Mouse (Mus musculus) macrophage (primary cell): ENCODE data around the gene Tle2. TPM values are rescaled to one million over a fixed set of nuclear protein-coding genes. Genes with fewer than 3 reads are reported as not detected.

Source experiments
- H3K27ac ChIP-seq: fragments of 350-480 bp; formaldehyde crosslinking; 2 replicates; pipeline ENCODE4 v1.9.0; 2021
- H3K36me3 ChIP-seq: fragments of 350-480 bp; formaldehyde crosslinking; 2 replicates; pipeline ENCODE4 v1.9.0; 2021; ENCODE audit errors: inconsistent target
- H3K4me3 ChIP-seq: fragments of 350-480 bp; formaldehyde crosslinking; 2 replicates; pipeline ENCODE4 v1.9.0; 2021; ENCODE audit errors: inconsistent target
- H3K79me2 ChIP-seq: fragments of 350-480 bp; formaldehyde crosslinking; 2 replicates; pipeline ENCODE4 v1.9.0; 2021; ENCODE audit errors: inconsistent target
- WGBS: methylation state at CpG from one replicate; pipeline ENCODE4 v1.1.7; 2026; ENCODE audit warnings: inconsistent platforms; ENCODE audit not compliant: missing documents; 5-methylcytosine and 5-hydroxymethylcytosine counted together
- polyA plus RNA-seq: library from polyadenylated mRNA; stranded (reverse); fragments of 250-400 nt; gene quantifications from 3 replicates; pipeline ENCODE4 v1.2.4, GENCODE M21; 2018; ENCODE audit warnings: inconsistent platforms

Tle2 gene
- polyA plus RNA-seq, 1 experiment from 2014 or later = 3.6 TPM

DNA sequence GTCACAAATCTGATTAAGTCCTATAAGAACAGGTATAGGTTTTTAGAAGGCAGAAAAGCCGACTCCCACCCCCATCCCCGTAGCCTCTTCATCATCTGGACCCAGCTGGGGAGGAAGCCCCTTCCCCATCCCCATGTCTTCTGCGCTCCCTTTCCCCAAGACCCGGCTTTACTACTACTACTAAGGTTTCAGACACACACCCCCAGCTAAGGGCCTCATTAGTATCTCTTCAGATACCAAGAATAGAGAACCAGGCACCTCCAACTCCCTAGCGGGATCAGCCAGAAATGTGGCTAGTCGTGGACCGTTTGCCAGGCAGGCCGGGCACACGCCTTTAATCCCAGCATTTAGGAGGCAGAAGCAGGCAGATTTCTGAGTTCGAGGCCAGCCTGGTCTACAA, 25.7 kb downstream of the Tle2 start:
- H3K79me2 ChIP-seq = no peaks in the 10 kb centered on the region
- H3K27ac ChIP-seq = no peak overlapping the region
- no peak overlapping the region for H3K4me3 ChIP-seq
- 69% methylated on average over 10 of the region's 10 CpGs for WGBS
- no peaks in the 10 kb centered on the region for H3K36me3 ChIP-seq

DNA sequence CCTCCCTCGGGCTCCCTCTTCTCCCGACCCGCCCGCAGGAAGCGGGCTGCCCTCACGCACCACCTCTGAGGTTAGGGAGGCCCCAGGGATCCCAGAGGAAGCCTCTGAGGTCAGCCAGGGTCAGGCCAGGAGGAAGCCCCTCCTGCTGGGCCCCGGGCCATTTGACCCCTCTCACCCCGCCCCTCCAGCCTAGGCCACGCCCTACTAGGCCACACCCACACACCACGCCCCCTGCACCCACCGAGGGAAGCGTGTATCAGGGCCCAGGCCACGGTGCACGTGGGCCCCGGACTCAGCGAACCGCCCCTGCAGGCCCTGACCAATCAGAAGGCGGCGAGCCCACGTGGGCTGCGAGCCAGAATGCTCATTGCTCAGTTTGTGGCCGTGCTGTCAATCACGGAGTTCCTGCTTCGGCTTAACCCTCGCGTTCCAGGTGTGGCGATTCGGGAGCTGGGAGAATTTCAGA, 26.4 kb downstream of the Tle2 start, which contains the start of gene Tle6:
Gene Tle6 (minus strand): TSS at position 336 of the 466 bp plus-strand sequence.
- Histone ChIP-seq H3K36me3 (no peaks in the 10 kb centered on the region), H3K79me2 (no peaks in the 10 kb centered on the region), H3K4me3 (peak within 1 kb of the TSS; percentile 12; the same call in 1 of the 2 replicates), H3K27ac (no peak within 1 kb of the TSS)
- 4% methylated on average over 21 of the region's 28 CpGs for WGBS

DNA sequence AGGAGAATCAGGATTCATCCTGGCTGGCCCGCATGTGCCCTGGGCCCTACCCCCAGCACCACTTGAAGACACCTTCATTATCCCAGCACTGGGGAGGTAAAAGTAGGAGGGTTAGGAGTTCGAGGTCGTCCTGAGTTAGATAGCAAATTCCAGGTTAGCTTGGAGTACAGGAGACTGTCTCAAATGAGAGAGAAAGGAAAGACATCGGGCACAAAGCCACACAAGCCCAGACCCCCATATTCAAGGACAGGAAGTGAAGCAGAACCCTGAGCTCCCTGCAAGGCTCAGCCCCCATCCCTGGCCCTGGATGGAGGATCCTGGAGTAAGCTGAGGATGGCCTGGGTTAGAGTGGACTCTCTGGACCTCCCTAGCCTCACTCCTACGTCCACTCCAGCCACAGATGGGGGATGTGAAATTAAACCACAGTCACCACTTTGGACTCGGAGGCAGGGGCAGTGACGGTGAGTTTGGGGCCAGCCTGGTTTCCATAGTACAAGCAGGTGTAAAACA, 27.1 kb downstream of the Tle2 start:
- WGBS = 58% methylated on average over 7 of the region's 7 CpGs
- Histone ChIP-seq H3K4me3 (peak overlapping the region; percentile 12; the same call in 1 of the 2 replicates), H3K36me3 (no peaks in the 10 kb centered on the region), H3K79me2 (no peaks in the 10 kb centered on the region), H3K27ac (no peak overlapping the region)

DNA sequence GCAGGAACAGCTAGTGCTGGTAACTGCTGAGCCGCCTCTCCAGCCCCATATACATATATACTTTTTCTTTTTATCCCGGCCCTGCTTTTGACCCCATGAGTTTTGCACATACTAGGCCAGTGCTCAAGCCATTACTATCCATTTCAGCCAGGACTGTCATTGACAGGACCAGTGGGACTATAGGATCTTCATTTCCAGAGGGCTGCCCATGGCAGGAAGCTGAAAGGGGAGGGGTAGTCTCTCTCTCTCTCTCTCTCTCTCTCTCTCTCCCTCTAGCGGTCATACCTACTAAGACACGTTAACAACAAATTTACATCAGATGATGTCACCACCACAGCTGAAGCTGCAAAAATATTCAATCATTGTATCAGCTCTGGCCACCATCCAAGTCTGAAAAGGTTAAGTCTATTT, 28.4 kb downstream of the Tle2 start:
- H3K79me2 ChIP-seq = no peaks in the 10 kb centered on the region
- H3K27ac ChIP-seq = no peak overlapping the region
- H3K4me3 ChIP-seq = no peak overlapping the region
- WGBS = 32% methylated on average over 3 of the region's 4 CpGs
- H3K36me3 ChIP-seq = no peaks in the 10 kb centered on the region

DNA sequence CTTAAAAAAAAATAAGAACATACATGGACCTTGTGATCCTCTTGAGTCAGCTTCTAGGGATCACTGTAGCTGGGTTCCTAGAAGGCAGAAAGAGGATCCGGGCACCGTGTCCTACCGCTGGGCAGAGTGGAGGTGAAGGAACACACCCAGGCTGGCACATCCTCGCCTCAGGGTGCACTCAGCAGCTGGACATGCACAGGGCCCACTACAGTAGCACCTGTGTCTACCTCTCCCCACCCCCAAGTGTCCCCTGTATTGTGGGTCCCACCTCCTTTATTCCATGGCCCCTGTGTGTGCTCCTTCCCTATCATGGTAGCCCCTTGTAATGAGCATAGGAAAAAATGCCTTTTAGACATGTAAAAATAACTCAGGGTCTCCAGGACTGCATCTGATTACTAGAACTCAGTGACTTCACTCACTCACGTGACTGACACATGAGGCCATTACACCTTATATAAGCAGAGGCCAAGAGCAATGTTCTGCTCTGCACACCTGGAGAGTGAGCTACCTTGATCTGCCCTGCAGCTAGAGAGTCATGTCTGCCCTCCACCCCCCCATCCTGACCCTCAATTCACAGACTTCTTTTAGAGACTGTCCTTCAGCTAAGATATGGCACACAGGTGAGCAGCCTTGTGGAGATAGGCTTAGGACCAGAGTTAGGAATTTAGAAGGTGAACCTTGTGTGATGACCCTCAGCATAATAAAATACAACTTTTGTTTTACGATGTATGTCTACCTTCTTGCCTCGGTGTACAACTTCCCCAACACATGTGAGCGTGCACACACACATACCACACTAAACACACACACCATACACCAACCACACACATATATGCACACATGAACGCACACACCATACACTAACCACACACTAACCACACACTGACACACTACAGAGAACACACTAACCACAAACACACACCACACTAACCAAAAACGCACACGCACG, 29.9 kb downstream of the Tle2 start:
- Histone ChIP-seq H3K27ac (peak overlapping the region; percentile 82), H3K36me3 (no peaks in the 10 kb centered on the region), H3K4me3 (peak overlapping the region; percentile 61; the same call in 1 of the 2 replicates), H3K79me2 (no peaks in the 10 kb centered on the region)
- 44% methylated on average over 12 of the region's 12 CpGs for WGBS

DNA sequence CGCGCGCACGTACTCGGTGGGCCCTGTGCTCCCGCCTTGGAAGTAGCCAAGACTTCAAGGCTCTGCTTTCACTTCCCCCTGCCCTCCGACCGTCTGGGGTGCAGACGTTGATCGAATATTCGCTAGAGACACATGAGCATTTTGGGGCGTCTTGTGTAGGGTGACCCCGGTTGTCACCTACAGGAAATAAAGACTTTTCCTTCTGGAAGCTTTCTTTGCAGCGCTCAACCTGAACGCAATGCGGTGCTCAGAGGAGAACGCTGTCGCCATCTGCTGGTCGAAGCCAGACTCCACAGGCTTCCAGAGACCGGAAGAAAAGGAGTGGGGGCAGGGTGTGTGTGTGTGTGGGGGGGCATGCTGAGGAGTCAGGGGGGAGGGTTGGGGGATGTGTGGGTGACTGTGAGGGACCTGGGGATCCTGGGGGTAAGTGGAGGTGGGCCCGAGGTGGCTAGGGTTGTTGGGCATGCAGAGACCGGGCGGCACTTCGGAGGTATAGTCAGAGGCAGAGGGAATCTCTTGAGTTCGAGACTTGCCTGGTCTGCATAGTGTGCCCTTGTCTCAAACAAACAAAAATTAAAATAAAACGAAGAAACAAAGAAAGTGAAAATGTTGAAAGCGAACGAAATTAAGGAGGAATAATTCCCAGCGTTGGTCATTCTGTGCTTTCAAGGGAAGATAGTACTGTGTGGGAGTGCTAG, 30.8 kb downstream of the Tle2 start:
- peak overlapping the region; percentile 61 for H3K4me3 ChIP-seq
- no peaks in the 10 kb centered on the region for H3K36me3 ChIP-seq
- WGBS = 2% methylated on average over 24 of the region's 29 CpGs

DNA sequence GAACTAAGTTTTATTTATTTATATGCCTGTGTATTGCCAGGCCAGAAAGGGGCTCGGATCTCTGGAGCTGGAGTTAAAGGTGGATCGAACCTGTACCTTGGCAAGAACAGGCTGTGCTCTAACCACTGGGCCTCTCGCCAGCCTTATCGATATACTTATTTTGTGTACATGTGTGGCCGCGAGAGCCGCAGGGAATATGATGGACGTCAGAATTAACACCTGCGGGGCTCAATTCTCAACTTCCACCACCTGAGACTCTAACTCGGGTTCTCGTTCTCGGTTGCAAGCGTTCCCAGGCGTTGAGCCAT, 31.3 kb downstream of the Tle2 start:
- Histone ChIP-seq H3K79me2 (no peaks in the 10 kb centered on the region), H3K4me3 (peak overlapping the region; percentile 61)
- 4% methylated on average over 14 of the region's 14 CpGs for WGBS

More for the DNA sequence above, 30.8 kb downstream of the Tle2 start:
- no peaks in the 10 kb centered on the region for H3K79me2 ChIP-seq
- H3K27ac ChIP-seq = peak overlapping the region; percentile 82

DNA sequence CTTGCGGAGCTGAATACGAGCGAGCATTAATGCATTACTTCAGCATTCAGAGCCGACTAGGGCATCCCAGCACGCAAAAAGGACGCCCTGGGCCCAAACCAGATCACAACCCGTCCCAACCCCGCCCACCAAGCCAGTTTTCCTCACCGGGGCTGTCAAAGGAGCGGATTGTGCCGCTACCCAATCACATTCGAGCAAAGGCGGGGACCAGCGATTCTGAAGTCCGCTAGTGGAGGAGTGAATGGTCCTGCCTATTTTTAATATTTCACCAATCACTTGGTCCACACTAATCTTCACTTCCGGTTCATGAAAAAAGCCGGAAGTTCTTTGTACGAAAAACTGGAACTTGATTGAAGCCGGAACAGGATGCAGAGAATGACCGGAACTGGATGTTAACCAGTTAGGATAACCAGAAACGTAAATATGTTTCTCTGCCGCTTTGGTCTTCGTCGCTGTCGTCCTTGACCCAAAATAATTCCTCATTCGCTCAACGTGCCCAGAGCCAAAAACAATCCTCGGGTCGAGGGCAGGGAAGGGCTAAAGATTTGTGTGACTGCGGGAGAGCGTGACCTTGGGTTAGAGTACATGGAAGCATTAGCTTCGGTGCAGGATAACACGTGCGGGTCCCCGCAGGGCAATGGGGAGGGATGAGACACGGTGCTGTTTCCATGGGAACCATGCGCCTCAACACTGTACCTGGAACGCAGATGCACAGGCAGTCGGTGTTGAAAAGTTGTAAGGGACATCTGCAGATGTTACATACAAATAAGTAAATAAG, 31.8 kb downstream of the Tle2 start, which contains the start of gene BC025920:
Gene BC025920 (plus strand): TSS at position 297 of the 778 bp plus-strand sequence.
- Histone ChIP-seq H3K36me3 (no peaks in the 10 kb centered on the region), H3K79me2 (no peaks in the 10 kb centered on the region), H3K27ac (peak within 1 kb of the TSS; percentile 82), H3K4me3 (peak within 1 kb of the TSS; percentile 61)
- WGBS = 2% methylated on average over 39 of the region's 39 CpGs

More for the DNA sequence above, 31.3 kb downstream of the Tle2 start:
- peak overlapping the region; percentile 82 for H3K27ac ChIP-seq
- H3K36me3 ChIP-seq = no peaks in the 10 kb centered on the region

DNA sequence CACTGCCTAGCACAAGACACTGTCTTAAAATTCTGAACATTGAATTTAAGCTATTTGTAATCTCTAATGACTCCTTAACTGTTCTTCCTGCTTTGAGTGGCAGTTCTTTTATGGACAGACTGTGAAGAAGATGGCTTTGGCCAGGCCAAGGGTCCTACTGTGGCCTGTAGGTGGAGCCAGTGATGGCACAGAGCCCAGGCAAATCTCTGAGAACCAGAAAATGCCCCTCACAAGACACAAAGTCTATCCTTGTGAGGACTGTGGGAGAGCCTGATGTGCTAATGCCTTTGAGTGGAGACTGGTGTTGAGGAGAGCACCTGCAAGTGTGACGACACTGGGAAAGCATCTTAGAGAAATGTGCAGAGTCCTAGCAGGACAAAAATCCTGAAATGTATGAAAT, 33.9 kb downstream of the Tle2 start:
- H3K36me3 ChIP-seq = no peaks in the 10 kb centered on the region
- no peak overlapping the region for H3K27ac ChIP-seq
- WGBS = 88% methylated on average over 1 of the region's 1 CpGs
- H3K4me3 ChIP-seq = no peak overlapping the region
- no peaks in the 10 kb centered on the region for H3K79me2 ChIP-seq

DNA sequence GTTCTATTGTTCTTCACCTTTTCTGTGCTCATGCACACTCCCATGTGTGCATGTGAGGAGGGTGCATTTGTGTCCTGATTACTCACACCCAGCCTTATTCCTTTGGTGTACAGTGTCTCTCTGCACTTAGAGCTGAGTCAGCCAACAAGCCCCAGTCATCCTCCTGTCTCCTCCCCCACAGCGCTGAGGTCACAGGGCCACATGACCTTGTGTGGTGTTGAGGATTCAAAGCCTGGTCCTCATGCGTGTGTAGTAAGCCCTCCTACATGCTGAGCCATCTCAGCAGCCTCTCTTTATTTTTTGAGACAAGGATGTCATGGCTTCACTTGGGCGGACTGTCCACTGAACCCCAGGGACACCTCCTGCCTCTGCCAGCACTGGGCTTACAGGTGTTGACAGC, 38.4 kb downstream of the Tle2 start:
- 65% methylated on average over 3 of the region's 3 CpGs for WGBS
- no peak overlapping the region for H3K4me3 ChIP-seq
- no peaks in the 10 kb centered on the region for H3K36me3 ChIP-seq
- H3K27ac ChIP-seq = peak overlapping the region; percentile 35
- no peaks in the 10 kb centered on the region for H3K79me2 ChIP-seq

DNA sequence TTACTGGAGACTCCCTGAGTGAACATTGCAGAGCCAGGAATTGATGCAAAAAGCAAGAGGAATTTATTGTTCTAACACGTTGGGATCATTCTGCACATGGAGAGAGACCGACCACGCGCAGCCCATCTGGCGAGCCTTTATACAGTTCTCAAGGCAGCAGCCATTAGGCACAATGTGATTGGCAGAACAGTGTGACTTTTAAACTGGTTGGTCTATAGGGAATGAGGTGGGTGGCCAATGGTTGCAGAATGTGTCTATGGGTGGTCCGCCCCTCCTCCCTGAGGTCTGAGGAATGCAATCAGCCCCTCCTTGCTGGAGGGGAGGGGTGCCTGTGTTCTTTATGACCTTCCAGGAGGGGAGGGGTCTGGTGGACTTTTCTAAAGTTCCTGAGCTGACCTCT, 41.1 kb downstream of the Tle2 start:
- no peak overlapping the region for H3K4me3 ChIP-seq
- 89% methylated on average over 6 of the region's 6 CpGs for WGBS
- no peaks in the 10 kb centered on the region for H3K79me2 ChIP-seq
- H3K36me3 ChIP-seq = no peaks in the 10 kb centered on the region
- no peak overlapping the region for H3K27ac ChIP-seq

DNA sequence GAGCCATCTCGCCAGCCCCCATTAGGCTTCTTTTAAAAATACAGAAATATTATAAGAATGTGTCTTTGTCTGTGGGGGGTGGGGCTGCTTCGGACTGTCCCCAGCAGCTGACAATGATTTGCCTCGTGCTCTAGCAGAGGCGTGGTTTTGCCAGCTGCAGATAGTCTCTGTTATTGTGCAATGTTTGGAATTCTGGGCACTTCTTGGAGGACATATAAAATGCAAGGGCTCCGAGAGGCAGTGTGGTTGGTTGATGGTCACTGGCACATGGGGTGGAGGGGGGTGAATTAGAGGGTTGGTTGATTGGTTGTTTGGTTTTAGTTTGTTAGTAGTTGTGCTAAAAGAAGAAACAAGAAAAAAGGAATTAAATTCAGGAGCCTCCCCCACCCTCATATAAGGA, 45.6 kb downstream of the Tle2 start:
- WGBS = 61% methylated on average over 5 of the region's 5 CpGs
- H3K27ac ChIP-seq = no peak overlapping the region
- no peaks in the 10 kb centered on the region; the same call in 1 of the 2 replicates for H3K36me3 ChIP-seq
- no peaks in the 10 kb centered on the region for H3K79me2 ChIP-seq
- no peak overlapping the region for H3K4me3 ChIP-seq

DNA sequence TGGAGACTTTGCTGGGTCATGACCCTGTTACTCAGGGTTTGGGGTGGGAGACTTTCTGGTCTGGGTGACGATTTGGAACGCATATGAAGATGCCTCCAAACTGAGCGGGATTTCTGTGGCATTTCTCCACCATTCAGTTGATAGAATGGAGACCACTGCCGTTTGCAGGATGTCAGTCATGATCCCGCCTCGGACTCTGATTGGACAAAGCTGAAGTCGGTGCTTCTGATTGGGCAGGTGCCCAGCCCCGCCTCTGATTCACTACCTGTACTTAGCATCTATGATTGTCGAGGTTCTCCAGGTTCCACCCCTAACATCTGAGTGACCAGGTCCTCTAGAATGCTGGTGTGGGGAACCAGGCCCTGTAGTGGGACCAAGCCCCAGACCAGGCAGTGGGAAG, 46.4 kb downstream of the Tle2 start:
- Histone ChIP-seq H3K27ac (no peak overlapping the region), H3K79me2 (no peaks in the 10 kb centered on the region), H3K4me3 (no peak overlapping the region), H3K36me3 (no peaks in the 10 kb centered on the region; the same call in 1 of the 2 replicates)
- 80% methylated on average over 9 of the region's 9 CpGs for WGBS

DNA sequence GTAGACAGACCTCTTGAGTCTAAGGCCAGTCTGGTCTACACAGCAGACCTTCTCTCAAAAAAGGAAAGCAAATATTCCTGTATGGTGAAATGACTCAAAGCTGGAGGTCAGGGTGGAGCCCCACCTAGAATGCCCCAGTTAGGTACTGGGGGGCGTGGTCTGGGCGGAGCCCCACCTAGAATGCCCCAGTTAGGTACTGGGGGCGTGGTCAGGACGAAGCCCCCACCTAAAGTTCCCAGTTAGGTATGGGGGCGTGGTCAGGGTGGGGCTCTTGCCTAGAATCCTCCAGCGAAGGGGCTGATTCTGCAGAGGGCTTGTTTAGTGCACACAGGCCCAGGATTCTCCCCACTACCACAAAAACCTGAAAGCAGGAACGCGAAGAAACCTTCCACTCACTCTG, 49.1 kb downstream of the Tle2 start:
- Histone ChIP-seq H3K4me3 (no peak overlapping the region), H3K79me2 (peaks cover 8% of the 10 kb centered on the region; the same call in 1 of the 2 replicates), H3K36me3 (no peaks in the 10 kb centered on the region; the same call in 1 of the 2 replicates), H3K27ac (no peak overlapping the region)
- 91% methylated on average over 8 of the region's 8 CpGs for WGBS
